Mouse (Mus musculus) mouse embryonic stem cell (cell line): Measurements from ENCODE around the gene Atg101.

Source experiments
- in situ Hi-C, 2 experiments: fragments of 300-500 bp; cut with MboI; formaldehyde crosslinking; loops; 1 replicate in 1 of 2; 3 replicates in 1 of 2; pipeline ENCODE4 v1.14.3; 2019 to 2020; ENCODE audit warnings: low sequenced_read_pairs in 2 of 2, low pct_unique_long_range_greater_than_20kb in 1 of 2, mixed read lengths in 1 of 2; ENCODE audit not compliant: unreplicated experiment in 1 of 2

The Atg101 gene

GRCm38 (mm10) chr15:101283911-101284750 is at the start of gene Atg101:
Gene Atg101 (plus strand): TSS chr15:101284272.
- in situ Hi-C loops: no loop called here

- in situ Hi-C loops: no loop called here
Measured at GRCm38 (mm10) chr15:101234611-101235341, 49.3 kb upstream of the Atg101 start.

- in situ Hi-C loops: no loop called here
Measured at GRCm38 (mm10) chr15:101235342-101235698, 48.8 kb upstream of the Atg101 start.

GRCm38 (mm10) chr15:101235728-101236327 is 48.2 kb upstream of the Atg101 start:
- in situ Hi-C loops: no loop called here

- in situ Hi-C loops: no loop called here
Measured at GRCm38 (mm10) chr15:101236878-101237277, 47.2 kb upstream of the Atg101 start.

GRCm38 (mm10) chr15:101238885-101239511 is 45.1 kb upstream of the Atg101 start:
- in situ Hi-C loops: no loop called here

GRCm38 (mm10) chr15:101239821-101240220 is 44.3 kb upstream of the Atg101 start:
- in situ Hi-C loops: loop anchor here (5.0 kb wide), 1 partner anchor 37 kb away; no protein-coding TSS in a partner anchor

- in situ Hi-C loops: loop anchor here (5.0 kb wide), 1 partner anchor 36 kb away; no protein-coding TSS in a partner anchor
Measured at GRCm38 (mm10) chr15:101240799-101241204, 43.3 kb upstream of the Atg101 start.

- in situ Hi-C loops: loop anchor here (5.0 kb wide), 1 partner anchor 36 kb away; no protein-coding TSS in a partner anchor
Measured at GRCm38 (mm10) chr15:101241236-101241635, 42.8 kb upstream of the Atg101 start.

GRCm38 (mm10) chr15:101241853-101242252 is 42.2 kb upstream of the Atg101 start:
- in situ Hi-C loops: loop anchor here (5.0 kb wide), 1 partner anchor 35 kb away; no protein-coding TSS in a partner anchor

GRCm38 (mm10) chr15:101242645-101243044 is 41.4 kb upstream of the Atg101 start:
- in situ Hi-C loops: loop anchor here (5.0 kb wide), 1 partner anchor 35 kb away; no protein-coding TSS in a partner anchor

- in situ Hi-C loops: loop anchor here (5.0 kb wide), 1 partner anchor 33 kb away; no protein-coding TSS in a partner anchor
Measured at GRCm38 (mm10) chr15:101244012-101244411, 40.1 kb upstream of the Atg101 start.

- in situ Hi-C loops: no loop called here
Measured at GRCm38 (mm10) chr15:101246231-101247154, 37.6 kb upstream of the Atg101 start.

- in situ Hi-C loops: no loop called here
Measured at GRCm38 (mm10) chr15:101247155-101247498, 36.9 kb upstream of the Atg101 start.

- in situ Hi-C loops: no loop called here
Measured at GRCm38 (mm10) chr15:101248029-101248710, 35.9 kb upstream of the Atg101 start.

GRCm38 (mm10) chr15:101250220-101250800 is 33.8 kb upstream of the Atg101 start:
- in situ Hi-C loops: no loop called here

- in situ Hi-C loops: no loop called here
Measured at GRCm38 (mm10) chr15:101251930-101252329, 32.1 kb upstream of the Atg101 start.
